Mouse (Mus musculus) C2C12 (cell line): ENCODE results near the gene Faah. TPM values are rescaled to one million over a fixed set of nuclear protein-coding genes. Genes with fewer than 3 reads are reported as not detected.
A peak's percentile ranks its signal among the peaks of the same experiment; 100 is the strongest.

Experiments
- H3K27me3 ChIP-seq: one replicate; pipeline ENCODE4 v1.6.1; 2011; ENCODE audit not compliant: control insufficient read depth, insufficient read depth, insufficient read length
- H3K36me3 ChIP-seq: one replicate; pipeline ENCODE4 v1.6.1; 2011; ENCODE audit not compliant: control insufficient read depth, insufficient read depth
- H3K4me3 ChIP-seq: one replicate; pipeline ENCODE4 v1.5.1; 2011; ENCODE audit warnings: mild to moderate bottlenecking, control low read depth; ENCODE audit not compliant: poor library complexity, insufficient read depth, severe bottlenecking
- H3K79me2 ChIP-seq: one replicate; pipeline ENCODE4 v1.6.1; 2011; ENCODE audit not compliant: control insufficient read depth, insufficient read depth
- H3K79me3 ChIP-seq: one replicate; pipeline ENCODE4 v1.6.1; 2011; ENCODE audit warnings: low read depth, control low read depth
- H3ac ChIP-seq: one replicate; pipeline ENCODE3; 2011; ENCODE audit warnings: low read depth; ENCODE audit not compliant: control insufficient read depth, insufficient read length
- CEBPB ChIP-seq: IDR thresholded peaks from one replicate; pipeline ENCODE4 v1.6.1; 2011; ENCODE audit warnings: low read depth, mild to moderate bottlenecking, control low read depth, moderate library complexity
- CTCF ChIP-seq: IDR thresholded peaks from one replicate; pipeline ENCODE4 v1.5.1; 2011; ENCODE audit not compliant: control insufficient read depth, insufficient read depth, insufficient read length
- FOSL1 ChIP-seq: IDR thresholded peaks from one replicate; pipeline ENCODE4 v1.8.0; 2011; ENCODE audit warnings: mild to moderate bottlenecking, low read length; ENCODE audit not compliant: poor library complexity, insufficient read depth, severe bottlenecking
- MAX ChIP-seq: IDR thresholded peaks from one replicate; pipeline ENCODE4 v1.6.1; 2011; ENCODE audit warnings: mild to moderate bottlenecking, control low read depth
- MYOD1 ChIP-seq: IDR thresholded peaks from one replicate; pipeline ENCODE4 v1.6.1; 2011; ENCODE audit warnings: low read depth; ENCODE audit not compliant: control insufficient read depth, insufficient read length
- MYOG ChIP-seq: IDR thresholded peaks from one replicate; pipeline ENCODE4 v1.6.1; 2011; ENCODE audit not compliant: control insufficient read depth, insufficient read length; ENCODE audit errors: extremely low read depth
- USF1 ChIP-seq: IDR thresholded peaks from one replicate; pipeline ENCODE4 v1.6.1; 2011; ENCODE audit warnings: low read depth, mild to moderate bottlenecking, control low read depth, moderate library complexity
- long read RNA-seq, 2 experiments: library from polyadenylated mRNA; unstranded; transcript quantifications; one replicate each; pipeline ENCODE4 v2.0.0; 2019 to 2020
- polyA plus RNA-seq: library from polyadenylated mRNA; unstranded; fragments of >200 nt; fragmentation: generic; extraction: Trizol; gene quantifications from one replicate; pipeline ENCODE4 v1.2.1, GENCODE M21; 2012; ENCODE audit warnings: missing spikeins

Faah gene
- polyA plus RNA-seq: 0.06 TPM
- long read RNA-seq, experiment 1: 0 reads
- long read RNA-seq, experiment 2: 0 reads

GRCm38 (mm10) chr4:116017902-116018746, at the start of gene Faah:
TSS of gene Faah (minus strand) at chr4:116017926.
- TF ChIP-seq CTCF (no peak), MYOG (no peak), MYOD1 (no peak), USF1 (no peak), MAX (no peak), FOSL1 (no peak), CEBPB (no peak)
- H3K4me3 ChIP-seq: peak within 1 kb of the TSS; percentile 6
- H3ac ChIP-seq: peak within 1 kb of the TSS; percentile 76
- no peaks in the 10 kb centered on the region for H3K79me3 ChIP-seq
- peaks cover 49% of the 10 kb centered on the region for H3K27me3 ChIP-seq
- H3K79me2 ChIP-seq: no peaks in the 10 kb centered on the region
- H3K36me3 ChIP-seq: no peaks in the 10 kb centered on the region

DNA sequence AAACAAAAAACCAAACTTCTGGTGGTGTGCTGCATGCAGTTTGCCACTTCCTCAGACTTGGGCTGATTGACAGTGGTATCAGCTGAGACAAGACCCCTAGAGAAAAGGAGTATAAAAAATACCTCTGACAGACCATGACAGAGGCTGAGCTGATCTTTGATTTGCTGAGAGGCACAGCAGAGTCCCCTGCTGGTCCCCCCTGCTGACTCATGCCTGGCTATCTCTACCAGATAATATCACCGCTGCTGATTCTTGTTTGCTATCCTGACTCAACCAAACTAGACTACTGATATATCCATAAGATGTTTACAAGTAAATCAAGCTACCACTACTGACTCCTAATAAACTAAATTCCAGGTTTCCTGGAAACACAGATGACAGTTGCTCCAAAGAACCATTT, 46.1 kb upstream of the Faah start:
- Histone ChIP-seq H3K79me3 (peaks cover 1% of the 10 kb centered on the region), H3K79me2 (peaks cover 7% of the 10 kb centered on the region), H3K36me3 (peaks cover 34% of the 10 kb centered on the region), H3ac (no peak overlapping the region), H3K27me3 (no peaks in the 10 kb centered on the region), H3K4me3 (no peak overlapping the region)
- TF ChIP-seq MYOD1: no peak
- TF ChIP-seq CEBPB: no peak
- TF ChIP-seq MYOG: no peak
- no peak for TF ChIP-seq FOSL1
- no peak for TF ChIP-seq USF1
- TF ChIP-seq MAX: no peak
- TF ChIP-seq CTCF: no peak

GRCm38 (mm10) chr4:116059012-116059726, 41.4 kb upstream of the Faah start:
- Histone ChIP-seq H3K4me3 (no peak overlapping the region), H3K79me3 (no peaks in the 10 kb centered on the region), H3K79me2 (peaks cover 4% of the 10 kb centered on the region), H3K36me3 (no peaks in the 10 kb centered on the region), H3ac (no peak overlapping the region), H3K27me3 (no peaks in the 10 kb centered on the region)
- TF ChIP-seq CTCF: no peak
- no peak for TF ChIP-seq MYOG
- TF ChIP-seq MYOD1: no peak
- TF ChIP-seq MAX: no peak
- no peak for TF ChIP-seq FOSL1
- TF ChIP-seq CEBPB: no peak
- TF ChIP-seq USF1: no peak

DNA sequence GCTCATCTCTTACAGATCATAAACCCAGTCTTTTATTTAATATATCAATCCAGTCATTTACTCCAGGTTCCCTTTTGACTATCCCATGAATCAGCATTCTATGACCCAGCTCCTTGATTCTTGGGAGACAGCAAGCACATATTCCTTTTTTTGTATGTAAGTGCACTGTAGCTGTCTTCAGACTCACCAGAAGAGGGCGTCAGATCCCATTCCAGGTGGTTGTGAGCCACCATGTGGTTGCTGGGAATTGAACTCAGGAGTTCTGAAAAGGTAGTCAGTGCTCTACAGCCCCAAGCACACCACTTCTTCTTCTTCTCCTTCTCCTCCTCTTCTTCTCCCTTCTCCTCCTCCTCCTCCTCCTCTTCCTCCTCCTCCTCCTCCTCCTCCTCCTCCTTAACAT, 39.8 kb upstream of the Faah start:
- Histone ChIP-seq H3K4me3 (no peak overlapping the region), H3K79me2 (peaks cover 8% of the 10 kb centered on the region), H3K36me3 (no peaks in the 10 kb centered on the region), H3K27me3 (no peaks in the 10 kb centered on the region), H3K79me3 (no peaks in the 10 kb centered on the region), H3ac (no peak overlapping the region)
- TF ChIP-seq MAX (no peak), CTCF (no peak), USF1 (no peak), FOSL1 (no peak), CEBPB (no peak), MYOG (no peak), MYOD1 (no peak)

DNA sequence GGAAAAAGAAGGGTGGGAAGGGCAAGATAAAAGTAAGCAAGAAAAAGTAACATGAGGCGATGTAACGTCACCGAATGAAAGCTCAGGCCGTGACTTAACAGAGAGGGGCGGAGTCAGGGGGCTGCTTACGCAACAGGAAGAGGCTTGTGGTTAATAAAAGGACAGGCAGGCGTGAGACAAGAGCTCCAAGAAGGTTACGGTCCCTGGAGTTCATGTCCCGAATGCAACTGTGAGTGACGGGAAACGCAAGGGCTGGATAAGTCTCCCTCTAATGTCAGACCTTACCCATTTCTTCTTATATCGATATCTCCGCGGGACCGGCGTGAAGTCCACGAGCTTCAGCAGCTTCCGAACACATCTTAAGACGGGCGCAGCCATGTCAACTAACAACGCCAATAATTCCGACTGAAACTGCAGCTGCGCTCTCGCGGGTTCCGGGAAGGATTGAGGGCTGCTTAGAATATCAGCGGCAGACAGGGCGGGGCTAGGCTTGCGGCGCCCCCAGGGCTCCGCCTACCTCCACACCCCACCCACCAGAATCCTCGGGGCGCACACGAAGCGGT, 35.8 kb upstream of the Faah start, which contains the start of gene Nsun4:
Gene Nsun4, minus strand, starts transcription at position 478 of the 563 bp plus-strand sequence.
- H3K36me3 ChIP-seq: no peaks in the 10 kb centered on the region
- peak within 1 kb of the TSS; percentile 73 for H3ac ChIP-seq
- no peak for TF ChIP-seq MYOD1
- no peak for TF ChIP-seq MYOG
- no peak for TF ChIP-seq FOSL1
- TF ChIP-seq USF1: no peak
- peak; percentile 44 for TF ChIP-seq MAX
- TF ChIP-seq CEBPB: peak; percentile 96
- H3K79me2 ChIP-seq: peaks cover 18% of the 10 kb centered on the region
- H3K79me3 ChIP-seq: peaks cover 5% of the 10 kb centered on the region
- H3K4me3 ChIP-seq: peak within 1 kb of the TSS; percentile 63
- H3K27me3 ChIP-seq: no peaks in the 10 kb centered on the region
